Mouse (Mus musculus): Measurements from ENCODE around the gene Mrpl45.

DNA sequence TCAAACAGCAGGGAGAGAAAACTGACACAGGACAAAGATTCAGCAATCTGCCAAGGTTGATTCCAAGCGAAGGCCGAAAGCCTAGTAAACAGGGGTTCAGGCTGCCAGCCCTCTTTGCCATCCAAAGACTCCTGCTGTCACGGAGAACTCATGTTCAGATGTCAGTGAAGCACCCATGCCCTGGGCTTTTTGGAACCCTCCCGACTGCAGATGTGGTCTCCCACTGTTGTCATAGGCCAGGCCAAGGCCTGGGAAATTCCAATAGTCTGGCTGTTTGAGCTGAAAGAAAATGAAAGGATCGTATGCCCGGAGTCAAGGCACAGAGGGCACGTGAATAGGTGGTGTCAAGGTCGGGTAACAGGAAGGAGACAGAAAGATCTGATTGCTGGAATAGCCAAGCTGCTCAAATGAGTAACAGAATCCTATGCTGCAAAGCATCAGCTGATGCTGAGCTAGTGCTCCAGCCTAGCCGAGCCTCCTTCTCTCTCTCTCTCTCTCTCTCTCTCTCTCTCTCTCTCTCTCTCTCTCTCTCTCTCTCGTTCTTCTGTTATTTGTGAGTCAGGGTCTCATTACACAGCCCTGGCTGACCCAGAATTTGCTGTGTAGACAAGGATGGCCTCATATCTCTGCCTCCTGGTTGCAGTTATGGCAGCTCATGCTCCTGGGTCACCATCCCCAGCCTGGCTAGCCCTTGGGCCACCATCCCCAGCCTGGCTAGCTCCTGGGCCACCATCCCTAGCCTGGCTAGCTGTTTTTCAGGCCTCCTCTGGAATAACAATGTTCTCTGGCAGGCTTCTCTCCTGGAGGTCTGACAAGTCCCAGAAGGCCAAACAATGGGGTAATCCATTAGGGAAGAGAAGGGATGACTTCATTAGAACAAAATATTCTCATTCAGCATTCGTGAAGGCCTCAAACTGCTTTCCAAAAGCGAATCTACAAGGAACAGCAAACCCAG lies 26.0 kb upstream of the Mrpl45 start:
- no peak for TF ChIP-seq CTCF (IDR thresholded peaks at IDR 0.05; ENCODE audit: low read depth, low read length)
- no peak for TF ChIP-seq GATA1 (IDR thresholded peaks at IDR 0.05; ENCODE audit: borderline replicate concordance, low read length)

Measured in G1E (cell line).